ENCODE assay signal across 7 mouse cellular contexts in genomic region chr17:78603872-78604271, GRCm38 (mm10).
A peak's percentile ranks its signal among the peaks of the same experiment; 100 is the strongest.
DNase-seq lines count a peak whose midpoint lies in the region; ATAC-seq and TF ChIP-seq lines count a peak whose summit lies in the region.

No protein-coding gene starts in this region.

- no peak overlapping the region for H3K4me3 ChIP-seq in heart, embryonic 13.5 days
- no peak overlapping the region for H3K4me3 ChIP-seq in lung, postnatal 0 days (ENCODE audit: low read depth, low read length)

- H3K4me1 ChIP-seq in heart, embryonic 13.5 days = no peaks in the 10 kb centered on the region
- no peaks in the 10 kb centered on the region for H3K4me1 ChIP-seq in lung, postnatal 0 days (ENCODE audit: insufficient read depth, low read depth, low read length)

- no peak for TF ChIP-seq EP300 in lung, postnatal 0 days (IDR thresholded peaks at IDR 0.05)

- peak; percentile 67 for DNase-seq in Muller cell, postnatal 12 days (ENCODE audit: inconsistent ontology term)
- DNase-seq in brain, embryonic 18.5 days (ENCODE audit: low read depth, low spot score) = peak; percentile 57
- DNase-seq in kidney, postnatal 36 days = peak; percentile 67 to 86
- peak; percentile 64 for DNase-seq in lung, postnatal 0 days (ENCODE audit: low spot score)
- peak; percentile 89 to 90 for DNase-seq in right cerebral cortex, adult 2 months (ENCODE audit: low spot score in 2 of 2)

- H3K9me3 ChIP-seq in heart, embryonic 13.5 days = no peaks in the 10 kb centered on the region
- no peaks in the 10 kb centered on the region for H3K9me3 ChIP-seq in lung, postnatal 0 days (ENCODE audit: low read length)

- H3K9ac ChIP-seq in heart, embryonic 13.5 days = no peak overlapping the region
- H3K9ac ChIP-seq in lung, postnatal 0 days (replicated peaks; ENCODE audit: low read depth) = no peak overlapping the region

- peak; percentile 89 for TF ChIP-seq CTCF in lung, postnatal 0 days (IDR thresholded peaks at IDR 0.05)

- ATAC-seq in erythroblast, adult 5-6 weeks (replicated peaks; ENCODE audit: low FRiP score, poor library complexity, severe bottlenecking) = peak; percentile 82
- ATAC-seq in heart, embryonic 13.5 days (ENCODE audit: extremely low read depth, insufficient number of reproducible peaks, low FRiP score, low TSS enrichment) = no peak
- peak; percentile 30; the same call in 1 of the 2 replicates for ATAC-seq in lung, postnatal 0 days

- 0 out of 2 replicates have a peak, but pooled peaks cover 10% of the 10 kb centered on the region for H3K27me3 ChIP-seq in heart, embryonic 13.5 days (replicated peaks)
- no peaks in the 10 kb centered on the region for H3K27me3 ChIP-seq in lung, postnatal 0 days (replicated peaks; ENCODE audit: insufficient read depth, low read length)

- 25% methylated on average over 8 of the region's 8 CpGs for WGBS in heart, embryonic 13.5 days
- WGBS in lung, postnatal 0 days = 29% methylated on average over 8 of the region's 8 CpGs

- no peak overlapping the region for H3K27ac ChIP-seq in heart, embryonic 13.5 days (replicated peaks)
- H3K27ac ChIP-seq in lung, postnatal 0 days (ENCODE audit: low read length) = no peak overlapping the region

- H3K36me3 ChIP-seq in heart, embryonic 13.5 days = no peaks in the 10 kb centered on the region
- H3K36me3 ChIP-seq in lung, postnatal 0 days (ENCODE audit: insufficient read depth, low read length) = no peaks in the 10 kb centered on the region

- H3K4me2 ChIP-seq in heart, embryonic 13.5 days = peak overlapping the region; percentile 32; the same call in 1 of the 2 replicates
- H3K4me2 ChIP-seq in lung, postnatal 0 days (replicated peaks; ENCODE audit: low read depth, low read length) = no peak overlapping the region
